Mouse (Mus musculus) liver, adult (tissue): ENCODE data around the gene Zfp524.
A peak's percentile ranks its signal among the peaks of the same experiment; 100 is the strongest.

Source experiments
- GATA4 ChIP-seq: IDR thresholded peaks from 2 replicates; pipeline ENCODE4 v1.6.1; 2014; ENCODE audit warnings: mild to moderate bottlenecking, low read length; ENCODE audit not compliant: insufficient replicate concordance

Zfp524 gene

DNA sequence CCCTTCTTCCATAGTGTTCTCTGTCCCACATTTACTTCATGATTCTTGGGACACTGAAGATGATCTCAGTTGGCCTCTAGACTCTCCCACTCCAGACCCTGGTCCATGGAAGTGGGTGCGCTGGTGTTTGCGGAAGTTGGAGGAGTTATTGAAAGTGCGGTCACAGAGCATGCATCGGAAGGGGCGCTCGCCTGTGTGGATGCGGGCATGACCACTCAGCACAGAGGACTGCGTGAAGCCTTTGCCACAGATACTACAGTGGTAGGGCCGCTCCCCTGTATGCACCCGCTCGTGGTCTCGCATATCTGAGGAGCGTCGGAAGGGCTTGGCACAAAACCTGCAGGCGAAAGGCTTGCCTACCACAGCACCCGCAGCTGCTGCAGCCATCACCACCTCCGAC, 21.4 kb downstream of the Zfp524 start:
- no peak for TF ChIP-seq GATA4

GRCm38 (mm10) chr7:5036136-5036535, 21.9 kb downstream of the Zfp524 start:
- TF ChIP-seq GATA4: no peak

- no peak for TF ChIP-seq GATA4
These were observed 22.8 kb downstream of the Zfp524 start for GRCm38 (mm10) chr7:5037026-5037425.

GRCm38 (mm10) chr7:5037467-5037866, 23.3 kb downstream of the Zfp524 start:
- TF ChIP-seq GATA4: no peak

- peak; percentile 40; the same call in 1 of the 2 replicates for TF ChIP-seq GATA4
These were observed 24.0 kb downstream of the Zfp524 start, which contains the start of gene Zfp784 for GRCm38 (mm10) chr7:5038109-5038732. Gene Zfp784 (minus strand): TSS chr7:5038446.

DNA sequence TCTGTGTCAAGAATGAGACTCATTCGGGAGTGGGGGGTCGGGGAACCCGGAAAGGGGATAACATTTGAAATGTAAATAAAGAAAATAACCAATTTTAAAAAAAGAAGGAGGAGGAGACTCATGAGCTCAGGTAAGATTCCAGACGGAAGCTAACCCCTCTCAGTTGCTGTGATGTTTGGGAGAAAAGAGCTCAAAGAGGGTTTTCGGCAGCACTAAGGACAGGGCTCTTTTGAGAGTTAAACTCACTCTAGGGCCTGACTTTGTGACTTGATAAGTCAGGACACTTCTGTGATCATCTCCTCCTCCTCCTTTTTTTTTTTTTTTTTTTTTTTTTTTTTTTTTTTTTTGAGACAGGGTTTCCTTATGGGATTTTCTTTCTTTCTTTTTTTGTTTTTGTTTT, 24.7 kb downstream of the Zfp524 start:
- no peak for TF ChIP-seq GATA4

GRCm38 (mm10) chr7:5044981-5045380, 30.8 kb downstream of the Zfp524 start:
- TF ChIP-seq GATA4: no peak

- TF ChIP-seq GATA4: no peak
These were observed 31.9 kb downstream of the Zfp524 start for GRCm38 (mm10) chr7:5046112-5046511.

GRCm38 (mm10) chr7:5047313-5047712, 33.1 kb downstream of the Zfp524 start:
- no peak for TF ChIP-seq GATA4

DNA sequence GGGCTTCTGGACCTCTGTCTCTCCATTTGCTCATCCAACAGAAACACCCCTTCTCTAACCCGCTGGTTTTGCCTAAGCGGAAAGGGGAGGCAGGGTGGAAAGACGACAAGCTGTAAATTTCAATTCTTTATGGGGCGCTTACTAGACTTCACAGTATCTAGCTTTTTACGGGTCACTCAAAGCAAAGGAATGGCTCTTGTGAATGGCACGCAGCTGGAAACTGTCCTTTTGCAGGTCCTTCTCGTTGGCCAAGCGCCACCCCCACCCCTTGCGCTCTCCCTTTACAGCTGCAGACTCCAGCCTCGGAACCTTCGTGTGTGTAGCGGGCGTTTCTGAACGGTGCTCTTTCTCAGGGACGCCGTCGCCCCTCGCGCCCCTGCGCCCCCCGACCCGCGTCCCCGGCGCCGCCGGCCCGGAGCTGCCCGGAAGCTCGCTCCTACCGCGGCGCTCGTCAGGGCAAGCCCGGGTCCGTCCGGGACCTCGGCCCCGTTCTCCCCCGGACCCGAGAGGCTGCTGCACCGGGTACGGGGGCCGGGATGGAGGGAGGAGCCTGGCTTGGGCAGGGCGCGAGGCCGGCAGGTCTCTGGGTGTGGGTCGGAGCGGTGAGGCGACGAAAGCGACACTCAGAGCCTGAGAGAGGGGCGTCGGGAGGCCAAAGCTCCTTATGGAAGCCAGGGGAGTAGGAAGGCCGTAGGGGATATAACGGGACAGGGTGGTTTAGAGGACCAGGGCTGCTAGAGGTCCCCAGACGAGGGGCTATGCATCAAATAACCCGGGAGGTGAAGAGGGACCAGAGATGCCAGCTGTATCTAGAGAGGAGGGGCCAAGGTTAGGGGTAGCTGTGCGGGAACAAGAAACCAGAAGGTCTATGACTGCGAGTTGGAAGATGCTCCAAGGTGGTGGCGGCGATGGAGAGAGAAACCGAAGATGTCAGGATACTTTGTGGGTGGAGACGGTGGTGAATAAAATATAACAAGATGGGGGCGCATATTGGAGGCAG, 37.3 kb downstream of the Zfp524 start, which contains the start of gene Zfp580:
Gene Zfp580, plus strand, starts transcription at position 346 of the 1,000 bp plus-strand sequence.
- TF ChIP-seq GATA4: no peak

- no peak for TF ChIP-seq GATA4
These were observed 38.2 kb downstream of the Zfp524 start for GRCm38 (mm10) chr7:5052438-5052837.

GRCm38 (mm10) chr7:5052931-5053343, 38.7 kb downstream of the Zfp524 start:
- TF ChIP-seq GATA4: no peak

- no peak for TF ChIP-seq GATA4
These were observed 39.4 kb downstream of the Zfp524 start for GRCm38 (mm10) chr7:5053456-5054179.

- TF ChIP-seq GATA4: no peak
These were observed 42.5 kb downstream of the Zfp524 start for GRCm38 (mm10) chr7:5056651-5057263.

DNA sequence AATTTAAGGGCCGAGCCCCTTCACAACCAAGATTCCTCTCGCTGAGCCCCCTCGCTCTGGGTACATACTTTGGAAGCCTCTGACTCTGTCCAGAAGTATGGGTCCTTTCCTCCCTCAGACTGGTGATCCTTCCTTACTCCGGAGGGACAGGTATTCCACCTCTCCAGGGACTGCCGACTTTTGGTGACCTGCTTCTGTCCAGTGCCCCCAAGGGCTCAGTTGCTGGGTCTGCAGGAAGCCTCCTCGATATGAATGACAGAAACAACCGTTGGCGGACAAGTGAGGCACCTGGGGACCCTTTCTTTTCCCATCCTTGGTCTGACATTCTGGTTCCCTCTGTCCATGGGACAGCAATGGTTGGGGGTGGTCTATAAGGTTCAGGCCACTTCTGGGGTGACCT, 43.2 kb downstream of the Zfp524 start:
- TF ChIP-seq GATA4: no peak

- TF ChIP-seq GATA4: no peak
These were observed 43.6 kb downstream of the Zfp524 start for GRCm38 (mm10) chr7:5057804-5058203.
